Mouse (Mus musculus) gastrocnemius, postnatal 25 days (tissue): ENCODE results near the gene Cdhr3. TPM values are rescaled to one million over a fixed set of nuclear protein-coding genes. Genes with fewer than 3 reads are reported as not detected.

Experiments
- DNase-seq: peaks from one replicate; pipeline ENCODE4 v3.0.0; 2022
- total RNA-seq, 2 experiments: library from RNA; stranded (reverse); gene quantifications; 1 replicate in 1 of 2; 2 replicates in 1 of 2; pipeline ENCODE4 v1.2.3; 2021

Cdhr3 gene
- total RNA-seq, 2 experiments from 2014 or later = 0.49 to 1.3 TPM

DNA sequence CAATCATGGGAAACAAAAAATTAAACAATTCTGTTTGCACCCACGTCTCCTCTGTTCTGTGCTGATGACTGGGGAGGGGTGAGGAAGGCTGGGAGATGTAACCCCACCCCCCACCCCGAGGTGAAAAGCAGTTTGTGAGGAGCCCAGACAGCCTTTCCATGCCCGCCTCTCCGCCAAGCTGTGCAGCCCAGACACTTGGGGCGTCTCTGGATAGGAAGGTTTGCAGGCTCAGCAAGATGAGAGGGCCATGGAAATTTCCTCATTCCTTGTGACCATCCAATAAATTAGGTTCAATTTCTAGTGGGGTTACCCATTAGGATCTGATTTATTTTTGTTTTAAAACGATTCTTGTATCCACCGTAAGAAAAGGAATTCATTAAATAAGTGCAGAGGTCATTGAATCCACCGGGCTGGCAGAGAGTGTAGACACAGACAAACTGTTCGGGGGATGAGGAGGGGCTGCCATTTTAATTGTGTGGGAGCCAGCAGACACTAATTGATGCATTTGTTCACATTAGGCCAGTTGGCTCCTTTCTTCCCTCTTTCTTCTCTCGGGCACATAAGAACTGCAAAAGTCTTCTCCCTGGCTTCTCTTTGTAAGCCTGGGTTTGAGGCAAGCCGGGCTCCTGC is 57.5 kb downstream of the Cdhr3 start:
- DNase-seq = no peak

GRCm38 (mm10) chr12:33034343-33035088 is 58.2 kb downstream of the Cdhr3 start:
- DNase-seq = no peak

DNA sequence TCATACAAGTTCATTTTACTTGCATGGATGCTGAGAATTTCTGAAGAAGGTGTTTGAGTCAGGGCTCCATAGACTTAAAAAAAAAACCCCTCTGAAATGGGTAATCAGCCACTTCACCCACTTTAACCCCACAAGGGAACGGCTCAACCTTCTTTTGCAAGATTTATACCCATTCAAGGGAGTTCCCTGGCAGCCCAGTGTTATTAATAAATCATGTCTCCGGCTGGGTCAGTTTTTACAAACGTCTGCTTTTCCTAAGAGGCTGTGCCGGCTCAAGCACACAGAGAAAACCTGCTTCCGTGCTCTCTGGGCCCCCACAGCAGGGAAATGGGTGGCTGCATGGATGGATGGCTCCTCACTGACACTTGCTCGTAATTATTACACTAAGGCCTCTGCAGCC is 59.5 kb downstream of the Cdhr3 start:
- DNase-seq = no peak

GRCm38 (mm10) chr12:33030589-33030988 is 62.1 kb downstream of the Cdhr3 start:
- no peak for DNase-seq

GRCm38 (mm10) chr12:33030066-33030465 is 62.6 kb downstream of the Cdhr3 start:
- DNase-seq = no peak

- no peak for DNase-seq
These were observed 64.0 kb downstream of the Cdhr3 start for GRCm38 (mm10) chr12:33028708-33029107.

DNA sequence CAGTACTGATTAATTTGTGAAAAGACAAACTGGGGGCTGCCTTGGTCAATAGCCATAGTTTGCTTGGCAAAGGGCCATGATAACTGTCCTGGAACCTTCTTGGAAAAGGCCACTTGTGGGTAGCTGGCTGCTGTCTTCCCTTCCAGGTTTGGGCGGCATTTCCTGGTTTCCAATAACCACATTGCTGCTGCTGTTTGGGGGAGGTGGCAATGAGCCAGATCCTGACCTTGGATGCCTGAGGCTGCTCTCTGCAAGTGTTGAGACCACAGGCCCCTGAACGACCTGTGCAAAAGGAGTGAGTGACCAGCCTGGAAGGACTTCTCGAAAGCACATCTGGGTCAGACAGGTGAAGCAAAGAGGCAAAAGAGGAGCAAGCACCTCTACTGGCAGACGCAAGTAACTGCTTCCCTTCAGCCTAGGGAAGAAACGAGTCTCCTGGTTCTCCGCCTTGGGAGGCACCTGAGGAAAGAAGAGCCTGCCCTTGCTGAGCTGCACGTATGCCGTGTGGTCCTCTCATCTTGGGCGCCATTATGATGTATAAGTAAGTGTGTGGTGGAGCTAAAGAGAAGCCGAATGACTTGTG is 64.5 kb downstream of the Cdhr3 start:
- DNase-seq = no peak

DNA sequence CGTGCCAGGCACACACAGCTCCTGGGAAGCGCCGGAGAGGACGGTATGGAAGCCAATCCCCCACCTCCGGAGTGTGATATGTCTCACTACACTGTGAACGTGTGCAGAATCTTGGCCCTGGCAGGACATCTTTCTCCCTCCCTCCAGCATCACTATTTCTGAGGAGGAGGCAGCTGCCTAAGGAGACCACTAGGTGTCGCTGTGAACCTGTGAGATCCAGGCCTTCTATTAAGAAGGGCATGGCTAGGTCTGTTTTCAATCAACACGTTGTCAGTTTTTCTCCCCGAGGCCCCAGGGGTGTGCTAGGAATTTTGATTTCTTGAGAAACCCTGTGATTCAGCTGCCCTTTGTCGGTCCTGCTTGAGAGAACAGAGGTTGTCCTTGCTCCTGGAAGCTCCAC is 65.6 kb downstream of the Cdhr3 start:
- DNase-seq = peak; percentile 63

DNA sequence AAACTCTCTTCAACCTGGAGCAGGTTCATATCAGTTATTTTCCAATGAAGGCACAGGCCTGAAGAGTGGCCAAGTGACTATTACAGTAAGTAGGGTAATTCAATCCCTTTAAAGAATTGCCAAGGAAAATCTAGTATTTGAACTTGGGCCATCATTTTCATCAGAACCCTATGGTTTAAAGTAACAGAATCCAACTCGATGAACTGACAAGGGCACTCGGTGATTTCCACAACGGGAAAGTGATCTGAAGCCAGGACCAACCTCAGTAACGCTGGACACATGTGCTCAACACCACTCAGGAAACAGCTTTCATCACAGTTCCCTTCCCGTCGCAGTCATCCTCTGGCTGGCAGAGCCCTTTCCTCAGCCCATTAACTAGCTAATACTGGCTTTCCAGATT is 68.2 kb downstream of the Cdhr3 start:
- no peak for DNase-seq

DNA sequence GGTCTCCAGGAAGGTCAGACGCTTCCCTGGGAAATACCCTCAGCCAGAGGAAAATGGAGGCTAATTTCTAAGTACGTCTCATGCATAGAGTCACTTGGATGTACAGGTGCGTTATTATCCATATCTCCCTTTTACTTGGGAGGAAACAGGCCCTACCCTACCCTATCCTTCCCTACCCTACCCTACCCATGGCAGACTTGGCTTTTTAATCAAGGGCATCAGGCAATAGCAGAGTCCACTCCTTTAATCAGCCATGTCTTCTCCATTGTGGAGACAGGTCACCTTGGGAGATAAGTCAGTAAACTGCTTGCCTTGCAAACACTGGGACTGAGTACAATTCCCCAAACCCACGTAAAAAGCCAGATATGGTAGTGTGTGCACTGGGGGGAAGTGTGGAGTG is 70.9 kb downstream of the Cdhr3 start:
- DNase-seq = no peak

DNA sequence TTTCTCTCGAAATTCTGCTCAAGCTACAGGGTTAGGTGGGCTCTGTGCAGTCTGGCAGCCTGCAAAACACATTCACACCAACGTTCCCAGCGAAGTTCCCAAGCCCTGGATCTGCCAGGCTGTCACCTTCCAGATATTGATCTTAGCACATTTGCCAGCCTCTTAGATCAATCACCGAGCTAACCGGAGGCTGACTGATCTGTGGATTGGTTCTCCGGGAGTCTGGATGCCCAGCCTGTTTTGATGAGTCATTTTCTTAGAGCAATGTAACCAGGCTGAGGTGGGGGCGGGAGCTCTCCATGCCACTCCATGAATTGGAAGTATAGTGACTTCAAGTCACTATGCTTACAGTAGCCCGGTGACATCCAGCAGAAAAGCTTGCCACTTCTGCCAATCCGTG is 71.5 kb downstream of the Cdhr3 start:
- DNase-seq = no peak

- peak; percentile 77 for DNase-seq
These were observed 72.7 kb downstream of the Cdhr3 start for GRCm38 (mm10) chr12:33020011-33020410.

DNA sequence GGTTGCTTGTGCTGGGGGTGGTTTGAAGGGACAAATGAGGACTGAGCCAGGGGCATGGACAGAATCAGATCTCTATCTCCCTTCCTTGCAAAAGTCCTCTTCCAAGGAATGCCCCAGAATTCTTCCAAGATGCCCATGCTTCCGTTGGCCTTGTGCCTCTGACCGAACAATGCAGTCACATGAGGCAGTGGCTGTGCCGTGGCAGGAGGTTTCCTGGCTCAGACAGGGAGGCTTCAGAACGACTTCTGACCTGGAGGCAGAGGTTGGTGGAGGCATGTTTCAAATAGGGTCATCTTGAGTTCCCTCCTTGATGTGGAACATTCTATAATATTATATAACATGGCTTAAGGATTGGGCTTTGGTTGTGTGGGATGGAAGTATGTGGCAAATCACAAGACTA is 74.1 kb downstream of the Cdhr3 start:
- DNase-seq = no peak

GRCm38 (mm10) chr12:33016824-33017705 is 75.6 kb downstream of the Cdhr3 start:
- no peak for DNase-seq

GRCm38 (mm10) chr12:33015103-33015502 is 77.6 kb downstream of the Cdhr3 start:
- no peak for DNase-seq

DNA sequence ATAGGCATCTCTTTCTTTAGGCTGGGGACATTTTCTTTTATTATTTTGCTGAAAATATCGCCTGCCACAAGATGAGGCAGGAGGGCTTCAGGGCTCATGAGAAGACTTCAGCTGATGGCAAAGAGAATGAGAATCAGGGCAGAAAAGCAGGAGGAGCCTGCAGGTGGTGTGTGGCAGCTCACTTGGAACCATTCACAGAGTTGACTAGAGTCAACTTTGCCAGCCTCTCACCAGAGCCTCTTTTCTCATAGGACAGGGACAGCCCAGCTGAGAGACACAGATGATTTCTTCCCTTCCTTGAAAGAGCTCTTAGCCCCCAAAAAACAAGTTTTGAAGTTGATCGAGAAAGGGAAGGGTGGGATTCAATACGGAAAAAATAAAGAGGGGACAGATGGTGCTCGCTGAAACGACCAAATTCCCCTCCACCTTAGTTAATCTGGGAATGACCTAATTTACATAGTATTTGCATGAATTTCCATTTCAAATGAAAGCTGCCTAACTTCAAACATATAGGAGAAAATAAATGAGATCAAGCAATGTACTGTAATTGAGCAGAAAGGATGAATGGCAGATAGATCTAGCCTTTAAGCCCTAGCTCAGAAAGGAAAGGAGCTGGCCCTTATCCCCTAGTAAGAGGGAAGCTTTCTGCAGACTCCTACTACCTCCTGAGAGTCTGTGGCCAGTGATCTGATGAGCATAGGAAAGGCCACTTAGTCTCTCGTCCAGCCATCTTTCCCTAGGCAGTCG is 78.5 kb downstream of the Cdhr3 start:
- DNase-seq = no peak

DNA sequence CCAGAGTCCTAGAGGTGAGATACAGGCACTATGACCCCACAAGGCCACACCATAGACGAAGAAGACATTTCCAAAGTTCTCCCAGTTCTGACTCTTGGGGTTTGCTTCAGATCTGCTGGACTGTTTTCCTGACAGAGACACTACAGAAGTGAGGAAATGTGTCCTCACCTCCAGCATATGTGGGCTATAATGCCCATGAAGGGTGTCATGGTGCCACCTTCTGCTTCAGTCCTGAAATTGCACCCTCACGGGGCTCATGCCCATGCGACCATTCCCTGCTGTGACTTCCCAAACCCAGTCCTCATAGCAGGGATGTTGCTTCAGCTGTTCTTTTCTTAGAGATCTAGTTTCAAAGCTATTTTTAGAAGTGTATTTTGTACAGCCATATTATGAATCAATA is 82.6 kb downstream of the Cdhr3 start:
- DNase-seq = peak; percentile 54

DNA sequence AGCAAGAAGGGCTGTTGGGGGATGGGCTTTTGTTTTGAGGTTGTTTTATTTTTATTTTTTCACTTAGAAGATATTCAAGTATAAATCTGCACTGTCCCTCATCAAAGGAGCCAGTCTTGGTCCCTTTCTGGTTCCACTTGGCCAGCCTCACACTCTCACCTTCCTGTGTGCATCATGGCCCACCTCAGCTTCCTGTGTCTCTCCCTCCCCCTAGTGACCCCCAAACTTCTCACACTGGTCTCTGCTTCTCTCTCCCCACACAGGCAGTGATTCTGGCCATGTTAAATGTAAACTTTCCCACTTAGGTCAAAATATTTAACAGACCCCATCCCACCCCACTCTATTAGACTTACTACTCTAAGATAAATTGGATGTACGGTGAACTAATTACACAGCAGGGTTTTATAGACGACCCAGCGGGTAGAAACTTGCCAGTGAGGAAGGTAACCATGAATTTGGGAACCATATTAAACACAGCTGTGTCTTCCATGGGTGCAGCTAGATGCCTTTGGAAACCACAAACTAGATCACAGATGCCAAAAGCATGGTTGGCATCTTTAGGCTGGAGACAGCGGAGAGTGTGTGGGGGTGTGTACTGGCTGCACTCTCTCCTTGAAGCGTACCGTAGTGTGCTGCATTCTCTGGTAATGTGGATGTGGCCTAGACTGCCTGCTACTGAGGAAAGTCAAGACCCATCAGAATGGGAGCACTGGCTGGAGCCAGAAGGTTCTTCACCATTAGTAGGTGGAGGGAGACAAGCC is 83.3 kb downstream of the Cdhr3 start:
- DNase-seq = no peak

DNA sequence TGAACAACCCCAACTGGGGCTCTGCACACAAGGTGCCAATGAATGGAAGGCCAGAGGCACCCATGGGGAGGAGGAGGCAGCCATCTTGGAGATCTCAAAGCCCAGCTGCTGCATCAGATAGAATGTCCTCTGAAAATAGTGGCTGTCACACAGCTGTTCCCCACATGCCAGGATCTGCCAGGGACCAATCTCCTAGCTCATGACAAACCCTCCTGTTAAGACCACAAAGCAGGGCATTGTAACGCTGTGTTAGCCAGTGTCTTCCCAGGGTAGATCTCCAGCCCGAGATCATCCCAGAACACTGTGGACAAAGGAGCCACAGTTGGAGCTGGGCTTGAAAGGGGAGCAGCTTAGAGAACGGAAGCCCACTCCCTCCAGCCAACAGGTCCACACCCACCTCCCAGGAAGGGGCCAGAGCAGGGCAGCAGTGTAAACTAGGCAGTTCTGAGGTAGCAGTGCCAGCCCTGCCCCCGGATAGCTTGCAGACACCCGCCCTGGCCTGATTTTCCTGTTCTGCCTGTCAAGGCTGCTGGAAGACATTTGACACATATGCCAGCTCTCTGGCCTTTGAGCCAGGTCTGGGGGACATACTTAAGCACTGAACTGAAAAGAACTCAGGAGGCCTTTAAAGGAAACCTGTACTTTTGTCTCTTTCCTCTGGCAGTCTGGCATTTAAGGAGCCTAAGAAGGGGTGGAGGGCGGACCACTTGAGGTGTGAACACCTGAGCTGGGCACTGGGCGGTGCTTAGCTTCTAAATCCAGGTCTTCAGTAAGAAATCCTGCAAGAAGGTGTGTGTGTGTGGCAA is 84.2 kb downstream of the Cdhr3 start:
- DNase-seq = peak; percentile 16

GRCm38 (mm10) chr12:33007176-33007575 is 85.5 kb downstream of the Cdhr3 start:
- DNase-seq = no peak
